Mouse (Mus musculus) neural tube, embryonic 10.5 days (tissue): ENCODE data around the gene Zfp706.

Experiments used
- DNase-seq: peaks from one replicate; pipeline ENCODE4 v3.0.0-alpha.2; 2017; ENCODE audit warnings: low spot score; ENCODE audit errors: extremely low spot score

Zfp706 gene

DNA sequence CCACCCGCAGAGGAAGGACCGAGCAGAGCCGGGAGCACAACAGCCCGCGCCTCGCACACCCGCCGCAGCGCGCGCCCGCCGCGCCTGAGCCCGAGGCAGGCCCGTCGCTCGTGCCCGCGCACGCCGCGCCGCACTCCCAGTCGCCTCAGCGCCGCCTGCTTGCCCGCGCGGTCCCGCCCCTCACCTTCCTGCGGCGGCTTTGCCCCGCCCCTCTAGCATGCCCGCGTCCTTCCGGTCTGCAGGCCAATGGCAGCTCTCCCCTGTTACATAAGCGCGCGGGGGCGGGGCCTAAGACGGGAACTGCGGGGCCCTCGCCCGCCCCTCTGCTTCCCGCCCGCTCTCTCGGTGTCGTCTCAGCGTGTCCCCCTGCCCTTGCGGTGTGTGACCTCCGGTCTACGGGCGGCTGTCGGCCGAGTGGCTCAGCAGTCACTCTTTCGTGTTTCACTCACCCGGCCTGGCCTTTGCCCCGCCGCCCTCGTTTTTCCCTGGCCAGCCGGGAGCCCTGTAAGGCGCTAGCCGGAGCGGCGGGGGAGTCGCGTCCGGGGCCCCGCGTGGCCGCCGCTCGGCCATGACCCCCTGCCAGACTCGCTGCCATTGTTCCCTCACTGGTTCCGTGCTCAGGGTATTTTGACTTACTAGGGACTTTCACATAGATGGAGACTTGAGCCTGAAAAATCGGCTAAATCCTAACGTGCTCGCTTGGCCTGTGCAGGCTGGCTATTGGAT, at the start of gene Zfp706:
Gene Zfp706, minus strand, starts transcription at position 541 of the 726 bp plus-strand sequence.
- DNase-seq = peak; percentile 96

DNA sequence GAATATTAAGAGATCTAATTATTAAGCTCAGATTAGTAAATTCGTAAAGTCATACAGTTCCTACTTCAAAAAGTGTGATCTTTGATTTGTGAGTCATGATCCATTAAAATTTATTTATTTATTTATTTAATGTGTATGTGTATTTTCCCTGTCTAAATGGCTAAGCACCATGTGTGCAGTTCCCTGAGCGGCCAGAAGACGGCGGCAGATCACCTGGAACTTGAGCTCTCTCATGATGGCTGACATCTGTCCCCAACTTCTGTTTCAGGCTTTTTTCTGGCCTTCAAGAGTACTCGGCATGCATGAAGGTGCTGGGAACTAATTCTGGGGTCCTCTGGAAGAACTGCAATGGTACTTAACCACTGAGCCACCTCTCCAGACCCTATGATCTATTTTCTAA, 47.0 kb upstream of the Zfp706 start:
- DNase-seq = no peak

DNA sequence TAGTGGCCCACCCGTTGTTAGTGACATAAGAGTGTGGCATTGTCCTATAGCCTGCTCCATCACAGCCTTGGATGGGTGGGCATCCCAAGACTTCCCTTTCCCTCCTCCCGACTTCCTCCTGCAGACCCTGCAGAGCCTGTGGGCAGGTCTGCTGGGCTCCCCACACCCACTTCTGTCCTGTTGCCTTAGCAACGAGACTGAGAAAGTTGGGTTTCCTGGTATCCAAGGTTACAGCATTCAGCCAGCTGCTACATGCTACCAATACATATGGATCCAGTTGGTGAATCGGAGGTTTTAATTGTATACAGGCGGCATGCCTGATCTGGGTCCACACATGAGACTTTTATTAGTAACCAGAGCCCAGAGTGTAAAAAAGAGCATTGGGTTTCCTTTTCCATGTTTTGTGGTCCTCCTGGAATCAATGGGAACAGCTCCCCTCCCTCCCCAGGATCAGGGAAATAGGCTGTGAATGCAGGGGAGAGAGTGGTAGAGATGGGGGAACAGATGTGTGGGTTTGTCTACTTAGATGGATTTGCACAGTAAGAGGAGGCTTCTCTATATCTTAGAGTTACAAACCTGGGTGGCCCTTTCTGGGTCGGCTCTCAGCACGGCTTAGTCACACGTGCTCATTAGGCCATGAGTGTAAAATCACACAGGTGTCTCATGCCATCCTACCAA, 45.7 kb upstream of the Zfp706 start:
- DNase-seq = peak; percentile 25

DNA sequence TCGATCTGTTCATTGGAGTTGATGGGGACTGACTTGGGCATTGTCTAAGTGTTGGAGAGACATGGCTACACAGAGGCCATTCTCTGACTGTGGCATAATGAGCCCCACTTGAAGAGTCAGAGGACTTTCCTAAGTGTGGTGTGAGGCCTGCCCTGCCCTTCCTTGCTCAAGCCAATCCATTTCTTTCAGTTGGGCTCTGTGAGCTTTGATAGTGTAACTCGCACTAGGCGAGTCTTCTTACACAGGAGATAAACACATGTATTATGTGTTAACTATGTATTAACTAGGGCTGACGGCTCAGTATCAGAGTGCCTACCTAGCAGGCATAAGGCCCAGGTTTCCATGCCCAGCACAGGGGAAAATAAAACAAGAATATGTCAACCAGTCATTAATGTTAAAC, 39.8 kb upstream of the Zfp706 start:
- no peak for DNase-seq

DNA sequence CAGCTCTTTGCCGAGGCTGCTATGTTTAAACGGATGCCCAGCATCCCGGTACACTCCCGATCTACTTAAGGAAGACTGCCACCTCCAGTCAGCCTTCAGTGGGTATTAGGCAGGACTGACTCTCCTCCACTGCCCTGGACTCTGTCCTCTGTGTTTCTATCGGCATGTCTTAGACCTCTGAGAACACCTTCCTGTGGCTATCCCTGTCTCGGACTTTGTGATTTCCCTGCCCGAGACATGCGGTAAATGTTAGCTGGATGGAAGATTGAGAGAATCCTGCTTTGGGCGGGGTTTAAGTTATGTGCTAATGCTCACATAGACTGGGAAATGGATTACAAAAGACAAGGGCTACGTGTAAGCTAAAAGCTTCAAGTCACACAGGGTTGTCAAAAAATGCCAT, 39.0 kb upstream of the Zfp706 start:
- DNase-seq = no peak

DNA sequence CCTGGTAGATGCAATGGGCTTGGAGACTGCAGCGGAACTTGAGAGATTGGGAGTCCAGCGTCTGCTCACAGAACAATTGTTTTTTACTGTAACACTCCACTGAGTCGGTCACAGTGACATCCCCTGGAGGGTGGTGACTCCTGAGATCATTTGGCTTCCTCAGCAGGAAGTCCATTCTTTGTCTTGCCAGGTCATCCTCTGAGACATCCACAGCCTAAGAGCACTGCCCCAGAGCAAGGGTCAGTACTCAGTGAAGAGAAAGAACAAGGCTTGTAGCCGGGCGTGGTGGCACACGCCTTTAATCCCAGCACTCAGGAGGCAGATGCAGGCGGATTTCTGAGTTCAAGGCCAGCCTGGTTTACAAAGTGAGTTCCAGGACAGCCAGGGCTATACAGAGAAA, 38.6 kb upstream of the Zfp706 start:
- no peak for DNase-seq

DNA sequence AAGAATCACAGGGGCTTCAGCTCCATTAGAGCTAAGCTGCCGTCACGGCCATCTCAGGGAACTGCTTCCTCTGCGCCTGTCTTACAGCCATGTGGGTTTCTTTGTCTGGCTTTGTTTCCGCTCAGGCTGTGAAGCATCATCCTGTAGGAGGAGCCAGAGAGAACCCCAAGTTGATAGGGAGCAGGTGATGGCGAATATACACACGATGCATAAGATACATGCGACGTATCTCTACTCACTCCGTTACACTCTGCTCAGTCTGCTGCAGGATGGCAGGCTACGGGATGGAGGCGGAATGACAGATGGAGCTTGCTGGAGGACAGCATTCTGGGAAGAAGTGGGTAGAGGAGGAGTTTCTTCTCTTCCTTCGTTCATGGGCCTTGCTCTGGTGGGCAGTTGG, 37.9 kb upstream of the Zfp706 start:
- DNase-seq = no peak

DNA sequence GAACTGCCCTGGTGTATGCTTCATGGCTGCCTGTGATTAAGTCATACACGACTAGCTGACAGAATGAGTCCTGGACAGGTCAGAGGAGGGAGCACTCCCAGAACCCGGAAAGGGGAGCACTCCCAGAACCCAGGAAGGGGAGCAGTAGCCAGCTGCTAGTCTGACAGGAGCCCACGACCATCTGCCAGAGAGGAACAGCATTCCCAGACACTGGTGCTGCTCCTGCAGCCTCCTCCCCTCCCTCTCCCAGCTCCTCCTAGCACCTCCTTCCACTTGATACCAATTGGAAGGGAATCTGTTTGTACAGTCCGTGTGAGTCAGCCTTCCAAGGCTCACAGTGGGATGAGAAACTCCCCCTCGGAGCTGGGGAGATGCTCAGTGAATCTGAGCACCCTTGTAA, 35.0 kb upstream of the Zfp706 start:
- DNase-seq = no peak

DNA sequence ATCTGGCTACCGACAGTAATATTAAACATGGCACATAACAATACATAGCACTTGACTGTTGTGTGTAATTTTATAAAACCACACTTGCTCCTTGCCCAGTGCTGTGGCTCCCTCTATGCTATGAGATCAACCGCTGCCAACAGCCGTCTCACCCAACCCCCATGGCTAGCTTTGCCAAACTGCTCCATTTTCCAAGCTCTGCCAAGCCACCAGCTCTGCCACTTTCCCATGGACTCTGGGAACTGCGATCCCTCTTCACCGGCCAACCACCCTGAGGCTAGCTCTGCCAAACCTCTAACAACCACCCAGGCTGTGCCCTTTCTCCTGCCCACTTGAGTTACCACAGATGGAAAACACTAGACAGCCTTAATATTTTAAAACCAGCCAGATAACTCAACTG, 33.6 kb upstream of the Zfp706 start:
- DNase-seq = no peak

DNA sequence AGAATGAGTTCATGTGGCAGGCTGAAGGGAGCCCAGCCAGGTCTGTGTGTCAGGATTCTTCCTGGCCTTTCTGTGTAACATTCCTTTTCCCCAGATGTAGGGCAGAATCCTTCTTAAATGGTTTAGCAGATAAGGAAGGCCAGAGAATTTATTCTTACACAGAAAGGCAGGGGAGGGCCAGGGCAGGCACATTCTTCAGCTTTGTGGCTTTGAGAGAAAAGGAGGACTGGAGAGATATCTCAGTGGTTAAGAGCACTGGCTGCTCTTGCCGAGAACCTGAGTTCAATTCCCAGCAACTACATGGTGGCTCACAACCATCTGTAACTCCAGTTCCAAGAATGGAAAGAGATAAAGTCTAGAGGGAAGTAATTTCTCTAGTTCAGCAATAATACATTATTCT, 31.1 kb upstream of the Zfp706 start:
- DNase-seq = no peak

DNA sequence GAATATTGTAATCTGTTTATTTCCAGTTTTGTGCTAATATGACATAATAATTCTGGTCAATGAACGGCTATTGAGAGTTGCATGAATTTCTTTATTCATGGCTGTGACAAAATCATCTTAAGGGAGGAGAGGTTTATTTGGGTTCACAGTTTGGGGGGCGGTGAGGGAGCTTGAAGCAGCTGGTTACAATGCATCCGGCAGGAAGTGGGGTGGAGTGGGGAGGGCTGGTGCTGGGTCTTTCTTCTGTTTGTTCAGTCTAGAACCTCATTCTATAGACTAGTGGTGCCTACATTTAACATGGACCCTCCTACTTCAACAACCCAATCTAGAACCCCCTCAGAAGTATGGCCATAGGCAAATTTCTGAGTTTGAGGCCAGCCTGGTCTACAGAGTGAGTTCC, 30.1 kb upstream of the Zfp706 start:
- DNase-seq = no peak

DNA sequence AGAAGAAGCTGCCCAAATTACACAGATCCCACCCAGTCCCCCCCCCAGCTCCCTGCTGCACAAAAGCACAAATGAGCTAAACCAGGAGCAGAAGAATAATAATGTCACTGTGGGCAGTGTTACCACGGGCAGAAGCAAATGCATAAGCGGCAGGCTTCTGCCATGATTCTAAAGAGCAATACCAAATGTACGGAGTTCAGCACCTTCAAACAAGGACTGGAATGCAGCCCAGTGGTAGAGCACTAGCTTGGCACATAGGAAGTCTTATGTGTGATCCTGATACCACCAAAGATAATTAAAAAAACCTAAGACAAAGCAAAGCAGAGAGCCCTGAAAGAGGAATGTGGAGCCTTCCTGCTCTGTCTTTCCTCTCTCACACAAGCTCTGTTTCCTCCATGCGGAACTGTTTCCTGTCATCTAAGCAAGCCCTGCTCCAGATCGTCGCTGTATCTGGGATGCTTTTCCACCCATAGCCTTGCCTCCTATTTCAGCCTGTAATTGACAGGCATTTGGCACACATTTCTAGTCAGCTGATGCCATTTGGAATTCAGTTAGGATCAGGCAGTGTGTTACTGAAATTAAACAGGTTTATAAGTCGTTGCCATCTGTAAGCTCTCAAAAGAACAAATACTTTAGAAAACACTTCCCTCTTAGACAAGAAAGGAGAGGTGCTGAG, 29.0 kb upstream of the Zfp706 start:
- no peak for DNase-seq

DNA sequence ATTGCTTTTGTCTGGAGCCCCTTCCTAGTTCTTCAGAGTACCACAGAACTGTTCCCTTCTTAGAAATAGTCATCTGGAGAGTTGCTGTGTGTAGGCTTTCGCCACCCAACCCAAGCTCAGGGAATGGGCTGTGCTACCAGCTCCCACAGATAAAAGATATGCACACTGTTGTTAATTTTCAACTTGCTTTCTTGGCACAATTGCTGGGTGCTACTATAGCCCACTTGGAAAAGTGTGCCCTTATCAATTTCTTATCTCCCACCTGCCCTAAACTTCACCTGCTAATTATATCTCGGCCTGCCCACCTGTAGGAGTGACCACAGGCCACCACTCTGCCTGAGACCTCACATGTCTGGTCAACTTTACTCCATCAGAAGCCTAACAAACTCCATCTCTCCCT, 26.6 kb upstream of the Zfp706 start:
- DNase-seq = no peak

DNA sequence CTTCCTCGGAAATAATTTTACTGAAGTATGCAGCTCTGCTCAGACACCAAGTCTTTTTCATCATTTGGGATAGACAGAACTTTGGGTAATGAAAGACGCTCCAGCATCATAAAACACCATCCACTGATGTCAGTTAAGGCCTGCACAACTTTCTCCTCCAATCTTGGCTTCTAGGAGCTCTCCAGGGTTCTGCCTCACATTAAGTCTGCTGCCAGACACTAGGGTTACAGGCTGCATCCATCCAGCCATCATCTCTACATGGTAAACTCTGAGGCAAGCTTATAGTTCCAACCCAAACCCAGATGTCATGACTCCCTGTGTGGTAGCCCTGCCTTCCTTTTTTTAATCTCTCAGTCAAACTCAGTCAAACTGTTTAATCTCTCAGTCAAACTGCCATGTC, 25.9 kb upstream of the Zfp706 start:
- no peak for DNase-seq

DNA sequence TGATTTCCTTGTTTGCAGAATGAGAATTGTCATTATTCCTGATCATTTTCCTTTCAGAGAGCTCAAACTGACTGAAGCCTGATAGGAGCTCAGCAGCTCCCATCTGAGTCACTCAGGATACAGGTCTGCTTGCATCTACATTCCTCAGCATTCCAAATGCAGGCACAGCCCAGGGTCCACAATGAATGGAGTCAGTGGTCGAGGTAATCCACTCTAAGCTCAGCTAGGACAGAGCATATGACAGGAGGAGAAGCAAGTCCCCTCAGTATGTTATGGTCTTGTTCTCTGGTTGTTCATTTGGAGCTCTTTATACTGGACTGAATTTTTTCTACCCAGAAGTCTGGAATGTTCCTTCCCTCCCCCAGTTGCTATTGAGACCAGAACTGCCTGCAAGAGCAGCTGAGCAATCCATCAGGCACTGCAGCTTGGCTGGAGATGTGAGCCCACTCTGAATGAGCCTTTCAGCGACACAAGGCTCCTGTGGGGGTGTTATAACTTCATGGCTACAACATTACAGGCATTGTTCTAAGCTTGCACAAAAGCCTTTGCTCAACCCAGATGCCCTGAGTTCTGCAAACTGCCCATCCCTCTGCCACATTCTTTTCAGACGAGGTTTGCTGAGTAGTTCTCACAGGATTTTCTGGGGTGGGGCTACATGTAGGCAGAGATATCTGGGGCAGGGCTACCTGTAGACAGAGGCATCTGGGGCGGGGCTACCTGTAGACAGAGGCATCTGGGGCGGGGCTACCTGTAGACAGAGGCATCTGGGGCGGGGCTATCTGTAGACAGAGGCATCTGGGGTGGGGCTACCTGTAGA, 24.0 kb upstream of the Zfp706 start:
- DNase-seq = no peak

DNA sequence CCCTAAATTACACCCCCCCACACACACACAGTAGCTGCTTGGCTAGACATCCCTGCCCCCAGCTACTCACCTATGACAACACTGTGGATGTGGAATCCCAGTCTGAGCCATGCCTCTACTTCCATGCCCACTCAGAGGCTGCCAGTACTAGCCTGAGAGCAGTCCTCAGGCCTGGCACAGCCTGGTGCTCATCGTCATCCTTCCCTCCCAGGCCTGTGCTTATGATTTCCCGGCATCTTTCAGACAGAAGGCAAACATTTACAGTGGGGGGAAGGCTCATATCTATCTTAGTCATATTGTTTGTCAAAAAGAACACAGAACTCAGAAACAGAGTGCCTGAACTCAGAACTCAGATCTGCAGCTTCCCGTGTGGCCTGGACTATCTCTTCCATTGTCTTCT, 23.4 kb upstream of the Zfp706 start:
- DNase-seq = no peak

DNA sequence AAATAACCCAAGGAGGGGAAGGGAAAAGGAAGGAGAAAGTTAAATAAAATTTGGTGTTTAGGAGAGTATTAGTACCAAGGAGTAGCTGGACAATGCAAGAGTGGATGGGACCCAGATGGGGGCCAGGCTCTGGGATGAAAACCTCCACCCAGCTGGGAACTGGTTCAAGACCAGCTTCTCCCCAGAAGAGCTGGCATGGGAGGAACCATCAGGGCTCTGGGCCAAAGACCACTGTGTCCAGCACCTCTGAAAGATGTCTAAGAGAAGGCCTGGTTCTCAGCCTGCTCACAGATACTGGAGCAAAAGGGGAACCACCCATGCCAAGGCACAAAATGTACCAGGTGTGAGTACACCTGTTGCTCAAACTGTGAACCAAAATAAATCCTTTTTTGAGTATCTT, 20.4 kb upstream of the Zfp706 start:
- DNase-seq = no peak

DNA sequence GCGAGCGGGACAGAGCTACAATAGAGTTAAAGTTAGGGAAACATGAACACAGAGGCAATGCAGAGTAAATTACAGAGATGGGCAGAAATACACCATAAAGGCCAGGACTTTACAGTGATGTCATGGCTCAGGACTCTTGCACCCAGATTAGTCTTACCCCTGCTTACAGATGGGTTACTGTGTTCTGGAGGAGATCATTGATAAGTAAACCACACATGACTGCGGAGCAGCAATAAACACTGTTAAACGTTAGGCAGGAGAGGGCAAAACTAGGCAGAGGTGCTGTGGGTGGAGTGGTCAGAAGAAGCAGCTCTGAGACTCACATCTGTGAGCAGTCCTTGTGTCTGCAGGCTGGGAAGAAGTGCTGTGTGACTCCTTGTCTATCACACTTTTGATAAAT, 18.9 kb upstream of the Zfp706 start:
- no peak for DNase-seq

DNA sequence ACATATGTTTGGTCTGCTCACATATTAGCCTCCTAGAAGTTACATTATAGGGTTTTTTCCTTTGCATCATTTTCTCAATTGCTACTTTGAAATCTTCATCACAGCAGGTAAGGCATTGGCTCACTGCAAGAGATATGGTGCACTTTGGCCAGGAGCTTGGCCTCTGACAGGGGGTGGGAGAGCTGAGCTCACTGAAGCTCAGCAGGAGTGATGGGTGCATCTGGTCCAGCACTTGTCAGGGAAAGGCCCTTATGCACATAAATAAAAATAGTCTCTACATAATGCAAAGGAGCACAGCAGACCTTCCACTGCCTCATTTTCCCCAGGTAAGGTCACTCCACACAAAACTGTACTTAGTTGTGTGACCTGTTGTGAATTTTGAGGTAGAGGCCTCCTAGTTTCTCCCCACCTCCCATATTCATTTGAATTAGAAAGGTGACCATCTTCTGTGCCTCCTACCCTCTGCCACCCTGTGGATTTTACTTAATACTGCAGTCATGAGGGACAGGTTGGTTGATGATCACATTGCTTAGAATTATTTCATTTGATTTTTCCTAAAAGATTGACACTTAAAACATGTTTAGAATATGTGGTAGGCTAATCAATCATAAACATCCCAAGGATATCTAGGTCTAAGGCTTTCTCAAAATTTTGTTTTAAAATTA, 13.1 kb upstream of the Zfp706 start:
- DNase-seq = no peak

DNA sequence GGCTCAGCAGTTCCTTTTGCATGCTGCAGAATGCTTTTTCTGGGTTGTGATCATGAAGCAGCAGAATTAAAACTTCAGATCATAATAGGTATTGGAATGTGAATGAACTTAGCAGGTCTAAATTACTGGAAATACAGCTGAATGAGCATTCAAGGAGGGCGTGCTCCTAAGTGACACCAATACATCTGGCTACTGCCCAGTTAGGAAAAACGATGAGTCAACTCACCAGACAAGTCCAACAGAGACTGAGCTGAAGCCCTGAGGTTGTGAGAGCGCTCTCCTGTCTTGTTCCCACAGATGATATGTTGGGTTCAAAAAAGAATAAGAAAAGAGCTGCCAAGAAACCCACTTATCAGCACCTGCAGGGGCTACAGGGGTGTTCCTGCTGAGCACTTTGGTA, 11.9 kb upstream of the Zfp706 start:
- no peak for DNase-seq

DNA sequence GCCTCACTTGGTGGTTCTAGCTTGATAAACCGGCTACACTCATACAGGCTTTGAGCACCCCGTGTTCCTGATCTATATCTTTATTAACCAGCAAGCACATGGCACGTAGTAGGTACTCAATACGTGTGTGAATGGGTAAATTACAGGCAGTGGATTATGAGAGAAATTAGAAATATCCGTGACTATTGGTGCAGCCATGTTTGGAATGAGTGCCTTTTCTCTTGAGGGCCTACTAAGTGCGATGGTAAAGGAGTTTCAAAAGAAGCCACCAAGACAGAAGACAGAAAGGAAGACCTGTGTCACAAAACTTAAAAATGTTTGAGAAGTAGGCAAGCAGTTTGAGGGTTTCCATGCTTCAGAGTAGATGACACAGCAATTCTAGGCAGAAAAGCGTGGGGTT, 4.3 kb upstream of the Zfp706 start:
- DNase-seq = no peak
